Mouse (Mus musculus): ENCODE data around the gene Nab1.

Gene Nab1

DNA sequence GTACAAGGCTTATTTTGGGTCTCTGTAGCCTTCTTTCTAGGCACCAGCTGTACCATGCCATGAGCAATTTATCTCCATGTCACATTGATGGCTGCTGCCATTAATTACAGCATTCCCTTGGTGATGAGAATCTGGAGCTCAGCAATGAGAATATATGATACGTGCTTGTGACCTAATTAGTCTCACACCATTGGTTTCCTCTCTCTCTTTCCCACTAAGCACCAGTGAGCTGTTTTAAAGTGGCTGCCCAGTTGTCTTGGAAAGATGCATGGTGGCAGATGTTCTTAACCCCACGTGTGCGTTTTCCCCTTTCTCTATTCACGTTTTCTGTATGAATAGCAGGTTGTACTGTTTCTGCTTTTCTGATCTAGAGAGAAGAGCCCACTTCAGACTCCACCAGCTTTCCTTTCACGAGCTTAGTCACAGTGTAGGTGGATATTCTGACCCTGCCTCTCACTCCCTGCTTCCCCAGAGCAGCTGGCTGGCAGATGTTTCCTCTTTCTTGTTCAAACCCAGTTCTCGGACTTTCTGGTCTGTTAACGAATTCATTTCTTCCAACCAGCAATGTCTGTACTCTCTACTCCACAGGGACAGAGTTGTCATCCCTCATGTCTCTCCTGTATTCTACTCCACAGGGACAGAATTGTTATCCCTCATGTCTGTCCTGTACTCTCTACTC, 29.5 kb downstream of the Nab1 start:
- DNase-seq (ENCODE audit: low spot score) = no peak

DNA sequence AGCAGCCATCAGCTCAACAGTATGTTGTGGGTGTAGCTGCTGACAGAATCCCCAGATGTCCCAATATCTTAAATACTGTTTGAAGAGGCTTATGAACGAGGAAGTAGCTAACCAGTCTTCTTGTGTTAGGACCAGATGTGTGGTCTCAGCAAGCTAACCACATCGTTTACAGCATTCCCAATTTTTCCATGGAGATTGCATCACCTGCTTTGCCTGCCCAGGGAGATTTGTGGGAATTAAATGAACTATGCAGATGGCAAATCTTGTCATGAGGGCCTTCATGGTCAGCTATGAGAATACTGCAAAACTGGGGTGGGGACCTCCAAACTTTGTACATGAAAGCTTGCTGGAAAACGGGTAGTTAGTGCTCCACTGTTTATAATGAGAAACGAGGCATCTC, 30.2 kb downstream of the Nab1 start:
- DNase-seq (ENCODE audit: low spot score) = no peak

DNA sequence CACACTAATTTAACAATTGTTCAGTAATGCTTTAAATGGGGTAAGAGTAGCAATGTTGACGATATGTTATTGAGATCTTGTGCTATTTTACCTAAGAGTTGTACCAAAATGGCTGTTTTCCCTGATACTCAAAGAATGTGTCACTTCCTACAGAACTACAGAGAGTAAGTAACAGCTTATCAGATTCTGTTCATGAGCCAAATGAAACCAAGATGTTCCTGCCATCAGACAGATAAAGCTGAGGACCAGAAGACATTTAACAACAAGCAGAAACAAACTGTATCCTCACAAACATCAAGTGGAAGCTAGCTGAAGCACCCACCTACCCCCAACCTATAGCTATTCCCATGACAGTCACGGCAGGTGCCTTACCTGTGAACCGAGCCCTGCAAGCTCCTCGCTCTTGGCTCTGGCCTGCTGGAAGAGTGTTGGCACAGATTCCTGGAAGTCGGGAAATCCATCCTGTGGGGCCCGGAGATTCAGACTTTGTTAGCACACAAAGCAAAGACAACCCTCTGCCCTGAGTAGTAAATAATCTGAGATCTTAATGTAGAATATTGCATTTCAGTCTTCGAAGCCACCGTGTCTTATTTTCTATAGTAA, 33.9 kb downstream of the Nab1 start:
- DNase-seq (ENCODE audit: low spot score) = no peak

DNA sequence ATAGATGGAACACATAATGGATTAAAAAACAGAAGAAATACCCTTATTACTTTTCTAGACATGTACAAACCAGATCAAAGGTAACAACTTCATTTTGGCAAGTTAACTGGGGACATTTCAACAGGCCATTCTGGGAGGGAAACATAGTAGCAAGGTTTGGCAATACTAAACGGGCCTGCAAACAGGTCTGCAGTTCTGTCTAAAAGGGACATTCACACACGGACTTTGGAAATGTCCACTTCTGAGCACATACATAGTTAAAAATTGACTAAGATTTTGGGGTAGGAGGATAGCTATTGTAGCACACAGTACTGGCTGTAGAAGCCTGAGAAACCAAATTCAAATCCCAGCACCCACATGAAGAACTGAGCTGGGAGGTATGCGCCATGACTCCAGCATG, 34.6 kb downstream of the Nab1 start:
- no peak for DNase-seq (ENCODE audit: low spot score)

DNA sequence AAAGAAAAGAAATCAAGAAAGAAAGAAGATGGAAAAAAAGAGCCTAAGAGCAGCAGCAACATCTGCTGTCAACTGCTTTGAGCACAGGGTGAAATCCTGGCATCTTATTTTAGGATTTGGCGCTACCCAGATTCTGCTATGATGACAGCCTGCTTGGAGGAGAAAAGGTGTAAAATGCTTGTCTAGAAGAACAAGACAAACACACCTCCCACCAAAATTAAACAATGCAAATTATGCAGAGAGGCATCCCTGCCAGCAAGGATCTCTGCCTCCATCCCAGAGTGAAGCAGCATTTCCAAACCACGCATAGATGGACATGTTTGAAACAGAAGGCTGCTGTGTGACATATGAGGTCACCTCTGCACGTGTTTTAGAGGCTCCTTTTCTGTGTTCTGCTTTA, 35.2 kb downstream of the Nab1 start:
- DNase-seq (ENCODE audit: low spot score) = no peak

DNA sequence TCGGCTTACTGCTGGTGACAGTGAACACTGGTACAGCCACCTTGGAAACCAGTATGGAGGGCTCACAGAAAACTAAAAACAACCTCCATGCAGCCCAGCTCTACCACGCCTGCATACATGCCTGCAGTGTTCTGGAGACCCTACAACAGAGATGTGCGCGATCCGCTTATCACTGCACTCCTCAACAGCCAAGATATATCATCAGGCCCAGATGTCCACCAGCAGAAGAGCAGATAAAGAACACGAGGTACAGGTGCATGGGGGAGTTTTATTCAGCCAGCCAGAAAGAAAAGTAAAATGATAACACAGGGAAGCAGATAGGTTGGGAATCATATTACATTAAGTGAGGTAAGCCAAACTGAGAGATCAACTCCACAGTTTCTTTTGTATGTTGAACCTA, 37.2 kb downstream of the Nab1 start:
- no peak for DNase-seq (ENCODE audit: low spot score)

DNA sequence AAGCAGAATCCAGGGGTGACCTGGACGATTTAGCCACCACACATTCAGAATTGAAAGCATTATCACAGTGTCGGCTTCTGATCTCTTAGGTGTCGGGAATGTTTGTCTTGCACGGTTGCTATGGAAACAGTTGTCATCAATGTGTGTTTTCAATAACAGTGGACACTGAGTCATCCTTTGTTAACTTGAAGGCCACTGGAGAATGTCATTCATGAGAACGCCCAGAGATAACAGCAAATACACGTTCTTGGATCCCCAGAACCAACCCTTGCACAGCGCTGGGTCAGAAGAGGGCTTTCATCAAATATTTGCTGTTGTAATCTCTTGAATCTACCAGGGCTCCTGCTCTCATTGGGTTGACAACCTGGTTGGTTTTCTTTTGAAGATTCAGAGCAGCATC, 43.9 kb downstream of the Nab1 start:
- DNase-seq (ENCODE audit: low spot score) = no peak

DNA sequence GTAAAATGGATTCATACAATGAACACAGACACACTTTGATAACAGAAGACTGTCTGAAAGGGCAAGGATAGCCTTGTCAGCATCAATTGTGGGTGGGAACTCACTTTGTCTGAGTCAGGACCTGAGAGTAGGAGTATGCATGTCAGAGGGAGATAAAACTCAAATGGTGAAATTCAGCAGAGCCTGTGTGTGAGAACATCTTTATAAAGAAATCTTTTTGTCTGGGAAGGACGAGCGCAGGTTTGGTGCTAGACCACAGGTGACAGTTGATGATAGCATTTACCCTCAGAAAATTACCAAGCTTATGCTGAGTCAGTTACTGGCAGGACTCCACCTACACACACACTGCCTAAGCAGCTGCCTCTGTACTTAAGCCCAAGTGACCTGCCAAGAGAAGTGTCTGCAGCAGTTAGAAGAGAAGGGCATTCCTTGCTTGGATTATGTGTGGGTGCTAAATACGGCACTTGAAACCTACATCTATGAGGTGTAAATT, 45.9 kb downstream of the Nab1 start:
- DNase-seq (ENCODE audit: low spot score) = no peak

DNA sequence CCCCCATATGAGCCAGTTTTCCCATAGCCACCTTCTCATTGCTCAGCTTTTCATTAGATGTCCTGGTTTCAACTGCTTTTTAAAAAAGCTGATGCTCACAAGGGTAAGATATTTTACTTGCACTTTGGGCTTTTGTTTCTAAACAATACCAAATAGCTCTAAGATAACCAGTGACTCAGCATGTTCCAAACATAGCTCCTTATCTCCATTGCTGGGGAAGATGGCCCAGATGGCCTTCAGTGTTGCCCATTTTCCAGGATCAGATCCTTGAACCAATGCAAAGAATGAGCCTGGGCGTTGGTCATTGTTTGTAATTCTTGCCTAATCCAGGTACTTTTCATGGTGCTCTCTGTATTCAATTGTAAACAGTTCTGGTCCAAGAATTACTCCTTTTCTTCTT, 49.1 kb downstream of the Nab1 start:
- no peak for DNase-seq (ENCODE audit: low spot score)

DNA sequence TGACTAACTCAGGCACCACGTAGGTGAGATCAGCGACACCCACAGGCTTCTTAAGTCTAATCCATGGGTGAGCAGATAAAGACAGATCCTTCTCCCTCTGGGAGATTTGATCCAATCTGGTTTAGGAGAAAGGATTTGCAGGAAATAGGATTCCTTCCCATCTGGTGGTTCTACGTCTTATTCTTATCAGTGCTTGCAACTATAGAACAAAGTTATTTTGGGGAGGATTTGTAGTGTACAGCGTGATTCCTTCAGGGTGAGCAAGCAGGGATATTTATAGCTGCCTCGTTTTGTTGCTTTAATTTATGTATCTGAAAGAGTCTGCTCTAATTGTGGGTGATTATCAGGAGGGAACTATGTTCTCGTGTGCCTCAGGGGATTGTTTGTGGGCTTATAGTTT, 64.6 kb downstream of the Nab1 start:
- DNase-seq (ENCODE audit: low spot score) = no peak

DNA sequence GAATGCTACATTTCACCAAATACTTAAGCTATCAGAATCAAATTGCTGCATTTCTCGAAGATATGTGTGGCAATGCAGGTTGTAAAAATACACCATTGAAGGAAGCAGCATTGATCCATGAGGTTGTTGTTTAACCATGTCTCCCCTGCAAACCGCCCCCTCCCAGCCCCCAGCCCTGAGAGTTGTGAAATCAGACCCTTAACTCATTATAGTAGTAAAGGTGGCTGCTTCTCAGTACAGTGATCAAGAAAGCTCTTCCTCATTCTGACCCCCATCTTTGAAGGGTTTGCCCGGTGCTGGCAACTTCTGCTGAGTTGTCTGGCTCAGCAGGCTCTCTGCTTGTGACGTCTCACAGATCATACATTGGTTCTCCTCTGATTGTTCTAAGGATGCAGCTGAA, 66.4 kb downstream of the Nab1 start:
- DNase-seq (ENCODE audit: low spot score) = no peak

DNA sequence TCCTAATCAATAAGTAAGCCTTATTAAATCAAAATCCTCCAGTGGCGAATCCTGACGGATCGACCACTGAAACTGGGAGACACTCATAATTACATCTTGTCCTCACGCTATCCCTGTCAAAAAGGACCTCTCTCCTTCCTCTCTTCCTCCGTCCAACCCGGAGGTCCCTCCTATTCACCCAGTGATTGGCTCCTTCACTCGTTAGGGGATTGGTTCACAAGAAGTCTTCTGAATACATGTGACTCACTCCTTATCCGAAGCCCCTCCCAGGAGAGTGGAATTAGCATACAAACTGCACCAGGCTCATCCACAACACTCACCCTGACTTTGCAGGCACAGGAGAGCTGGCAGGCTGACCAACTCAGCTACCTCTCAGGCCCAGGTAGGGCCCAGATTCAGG, 68.7 kb downstream of the Nab1 start:
- no peak for DNase-seq (ENCODE audit: low spot score)

DNA sequence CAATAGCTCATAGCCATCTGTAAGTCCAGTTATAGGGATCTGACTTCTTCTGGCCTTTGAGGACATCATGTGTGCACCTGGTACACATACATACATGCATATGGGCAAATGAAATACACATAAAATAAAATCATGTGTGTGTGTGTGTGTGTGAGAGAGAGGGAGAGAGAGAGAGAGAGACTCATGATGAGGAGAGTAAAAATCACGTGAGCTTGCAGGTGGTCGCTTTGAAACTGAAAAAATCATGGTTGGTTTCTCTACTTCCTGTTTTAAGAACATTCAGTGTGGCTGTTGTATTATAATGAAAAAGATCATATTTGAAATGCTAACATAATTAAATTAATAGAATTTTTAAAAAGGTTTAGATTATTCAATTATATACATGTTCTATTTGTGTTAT, 69.9 kb downstream of the Nab1 start:
- no peak for DNase-seq (ENCODE audit: low spot score)

DNA sequence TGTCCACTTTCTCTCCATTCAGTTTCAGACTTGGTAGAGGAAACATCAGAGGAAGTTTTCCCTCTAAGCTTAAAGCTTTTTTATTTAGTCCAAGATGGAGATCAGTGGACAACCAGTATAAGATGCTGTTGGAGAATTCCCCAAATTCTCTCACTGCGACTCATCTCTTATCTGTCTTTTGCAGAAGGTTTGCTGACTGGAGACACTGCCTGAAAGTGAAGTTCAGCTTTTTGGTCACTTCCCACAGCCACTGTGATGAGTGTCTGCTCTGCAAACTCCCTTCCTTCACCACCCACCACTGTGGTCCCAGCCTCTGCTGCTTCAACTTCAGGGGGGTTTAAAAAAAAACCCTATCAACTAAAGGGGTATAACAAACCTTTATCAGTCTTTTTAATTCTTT, 70.4 kb downstream of the Nab1 start:
- DNase-seq (ENCODE audit: low spot score) = no peak

DNA sequence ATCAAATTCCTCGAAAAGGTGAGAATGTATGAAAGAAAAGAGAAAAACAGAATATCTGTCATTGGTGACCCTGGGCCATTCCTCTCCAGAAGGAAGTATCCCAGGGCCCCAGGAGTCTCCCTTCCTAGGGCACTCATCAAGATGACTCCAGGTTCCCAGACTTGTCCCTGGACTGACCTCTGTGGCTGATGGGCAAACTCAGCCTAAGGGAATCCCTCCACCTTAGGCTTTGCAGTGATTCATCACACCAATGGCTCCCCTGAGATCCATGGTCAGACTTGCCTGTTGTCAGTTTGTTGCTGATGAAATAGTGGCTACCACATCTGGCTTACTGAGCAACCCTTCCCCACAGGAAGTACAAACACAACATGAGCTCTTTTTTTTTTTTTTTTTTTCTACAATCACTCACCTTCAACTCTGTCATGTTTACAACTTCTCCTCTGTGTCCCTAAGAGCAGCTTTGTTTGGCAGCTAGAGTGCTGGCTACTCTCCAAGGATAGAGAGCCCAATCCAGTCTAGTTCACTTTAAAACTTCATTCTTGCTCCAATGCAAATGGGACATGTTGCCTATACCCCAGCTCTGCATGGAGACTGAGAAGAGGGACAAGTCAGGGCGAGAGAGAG, 72.5 kb downstream of the Nab1 start:
- DNase-seq (ENCODE audit: low spot score) = no peak

DNA sequence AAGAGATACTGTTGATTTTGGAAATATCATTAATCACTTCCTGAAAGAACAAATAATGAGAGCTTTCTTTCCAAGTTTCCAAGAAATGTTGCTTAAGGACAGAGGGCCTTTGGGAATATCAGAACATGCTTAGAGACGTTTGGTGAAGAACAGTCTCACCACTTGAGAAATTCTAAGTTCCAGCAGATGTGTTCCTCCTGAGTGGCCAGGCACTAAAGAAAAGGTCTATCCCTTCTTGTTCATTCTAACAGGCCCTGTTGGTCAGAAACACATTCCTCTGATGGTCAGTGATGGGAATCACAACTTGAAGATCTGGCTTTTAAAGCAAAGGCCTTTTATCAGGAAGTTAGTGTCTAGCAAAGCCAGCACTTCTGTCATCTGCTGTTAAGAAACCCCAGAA, 76.6 kb downstream of the Nab1 start:
- no peak for DNase-seq (ENCODE audit: low spot score)

DNA sequence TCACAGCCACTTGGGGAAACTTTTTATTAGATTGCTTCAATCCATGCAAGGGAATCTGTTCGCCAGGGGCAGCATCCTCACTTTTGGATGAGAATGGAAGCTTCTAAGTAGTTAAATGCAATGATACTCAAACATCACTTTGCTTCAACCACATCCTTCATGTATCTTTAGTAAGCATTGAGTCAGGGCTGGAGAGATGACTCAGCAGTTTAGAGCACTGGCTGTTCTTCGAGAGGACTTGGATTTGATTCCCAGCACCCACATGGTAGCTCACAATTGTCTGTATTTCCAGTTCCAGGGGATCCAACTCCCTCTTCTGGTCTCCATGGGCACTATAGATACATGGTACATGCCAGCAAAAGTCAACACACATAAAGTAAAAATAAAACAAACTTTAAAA, 77.4 kb downstream of the Nab1 start:
- no peak for DNase-seq (ENCODE audit: low spot score)

DNA sequence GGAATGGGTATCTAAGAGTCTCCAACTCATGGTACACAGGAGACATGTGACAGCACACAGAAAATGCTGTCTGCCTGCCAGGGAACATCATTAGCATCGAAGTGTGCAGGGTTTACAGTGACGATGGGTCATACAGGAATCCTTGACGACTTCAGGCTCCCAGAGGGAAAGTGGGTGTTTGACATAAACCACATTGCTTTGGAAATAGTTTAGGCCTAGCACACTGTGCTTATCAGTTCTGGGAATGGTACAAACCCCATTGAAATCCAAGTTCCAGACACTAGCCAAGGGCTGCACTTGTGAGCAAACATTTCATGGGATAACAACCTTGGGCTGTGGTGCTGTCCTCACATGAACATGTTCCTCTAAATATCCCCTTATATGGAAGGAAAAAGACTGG, 78.3 kb downstream of the Nab1 start:
- DNase-seq (ENCODE audit: low spot score) = no peak

DNA sequence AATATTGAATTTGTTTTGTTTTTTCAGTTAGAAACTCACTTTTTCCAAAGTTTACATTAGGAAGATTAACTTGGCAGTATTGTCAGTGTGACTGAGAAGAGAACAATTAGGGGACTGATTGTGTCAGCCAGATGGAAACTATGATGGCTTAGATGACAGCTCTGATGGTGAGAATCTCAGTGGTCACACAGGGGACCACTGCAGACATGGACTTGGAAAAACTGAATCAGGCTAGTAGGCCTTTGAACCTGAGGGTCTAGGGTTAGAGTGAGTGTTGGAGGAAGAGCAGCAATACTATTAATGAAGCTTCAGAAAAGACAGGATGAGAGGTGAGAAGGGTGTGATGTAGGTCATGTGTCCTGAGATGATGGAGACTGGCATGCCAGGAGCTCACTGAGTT, 78.9 kb downstream of the Nab1 start:
- no peak for DNase-seq (ENCODE audit: low spot score)

DNA sequence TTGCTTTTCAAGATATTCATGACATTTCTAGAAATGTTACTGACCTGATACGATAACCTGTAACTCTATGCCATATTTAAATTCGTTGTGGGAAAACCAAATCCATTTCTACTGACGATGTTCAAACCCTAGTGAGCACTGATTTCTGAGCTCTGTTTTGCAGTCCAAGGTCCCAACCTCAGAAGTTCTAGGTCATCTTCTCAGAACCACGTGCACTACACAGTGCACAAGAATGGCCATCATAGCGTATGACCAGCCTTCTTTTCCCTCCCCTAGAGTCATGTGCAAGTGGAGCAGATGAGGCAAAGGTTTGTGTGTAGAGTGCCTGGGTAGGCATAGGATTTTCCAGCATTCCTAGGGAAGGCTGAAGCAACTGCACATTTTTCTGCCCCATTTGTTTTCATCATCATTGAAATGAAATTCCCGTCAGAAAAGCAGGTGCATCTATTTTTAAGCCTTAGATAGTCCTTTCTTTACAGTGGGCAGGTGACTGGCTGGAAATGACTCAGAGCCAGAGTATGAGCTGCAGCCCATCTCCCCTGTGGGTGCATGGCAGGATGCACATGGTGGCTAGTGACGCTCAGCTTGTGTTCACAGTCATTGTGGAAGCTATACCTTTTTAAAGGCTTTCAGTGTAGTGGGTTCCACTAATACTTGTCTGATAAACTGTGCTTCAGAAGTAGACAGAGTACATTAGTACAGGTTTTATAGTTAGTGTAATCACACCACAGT, 81.2 kb downstream of the Nab1 start:
- no peak for DNase-seq (ENCODE audit: low spot score)

All from ovary, postnatal 14 days (tissue).